Mouse (Mus musculus): ENCODE data around the gene Gm45808. TPM values are rescaled to one million over a fixed set of nuclear protein-coding genes. Genes with fewer than 3 reads are reported as not detected.

Gene Gm45808
- polyA plus RNA-seq, 1 experiment: not detected

GRCm38 (mm10) chr7:45498427-45498826, 11.8 kb upstream of the Gm45808 start:
- TF ChIP-seq CEBPB (IDR thresholded peaks at IDR 0.05; ENCODE audit: low read depth): no peak
- no peak for TF ChIP-seq USF1 (IDR thresholded peaks at IDR 0.05; ENCODE audit: low read depth)

GRCm38 (mm10) chr7:45494548-45494947, 7.9 kb upstream of the Gm45808 start:
- Histone ChIP-seq H3K36me3 (ENCODE audit: control insufficient read depth, insufficient read depth) (no peaks in the 10 kb centered on the region), H3K4me3 (ENCODE audit: insufficient read depth, poor library complexity, severe bottlenecking) (no peak overlapping the region), H3K79me2 (ENCODE audit: control insufficient read depth, insufficient read depth) (no peaks in the 10 kb centered on the region), H3K27me3 (ENCODE audit: control insufficient read depth, insufficient read depth, insufficient read length) (no peaks in the 10 kb centered on the region), H3K79me3 (ENCODE audit: low read depth) (no peaks in the 10 kb centered on the region), H3ac (ENCODE audit: control insufficient read depth, insufficient read length, low read depth) (no peak overlapping the region)
- no peak for TF ChIP-seq MAX (IDR thresholded peaks at IDR 0.05)
- no peak for TF ChIP-seq MYOD1 (IDR thresholded peaks at IDR 0.05; ENCODE audit: control insufficient read depth, insufficient read length, low read depth)
- TF ChIP-seq CTCF (IDR thresholded peaks at IDR 0.05; ENCODE audit: control insufficient read depth, insufficient read depth, insufficient read length): no peak
- no peak for TF ChIP-seq USF1 (IDR thresholded peaks at IDR 0.05; ENCODE audit: low read depth)
- TF ChIP-seq MYOG (IDR thresholded peaks at IDR 0.05; ENCODE audit: control insufficient read depth, extremely low read depth, insufficient read length): no peak
- TF ChIP-seq CEBPB (IDR thresholded peaks at IDR 0.05; ENCODE audit: low read depth): no peak
- no peak for TF ChIP-seq FOSL1 (IDR thresholded peaks at IDR 0.05; ENCODE audit: insufficient read depth, low read length, poor library complexity, severe bottlenecking)

More at GRCm38 (mm10) chr7:45498427-45498826, 11.8 kb upstream of the Gm45808 start:
- Histone ChIP-seq H3K79me2 (ENCODE audit: control insufficient read depth, insufficient read depth) (no peaks in the 10 kb centered on the region), H3K79me3 (ENCODE audit: low read depth) (no peaks in the 10 kb centered on the region), H3K27me3 (ENCODE audit: control insufficient read depth, insufficient read depth, insufficient read length) (no peaks in the 10 kb centered on the region), H3K4me3 (ENCODE audit: insufficient read depth, poor library complexity, severe bottlenecking) (no peak overlapping the region), H3ac (ENCODE audit: control insufficient read depth, insufficient read length, low read depth) (no peak overlapping the region), H3K36me3 (ENCODE audit: control insufficient read depth, insufficient read depth) (no peaks in the 10 kb centered on the region)

GRCm38 (mm10) chr7:45492951-45493350, 6.3 kb upstream of the Gm45808 start:
- Histone ChIP-seq H3K27me3 (ENCODE audit: control insufficient read depth, insufficient read depth, insufficient read length) (no peaks in the 10 kb centered on the region), H3K79me2 (ENCODE audit: control insufficient read depth, insufficient read depth) (no peaks in the 10 kb centered on the region), H3K36me3 (ENCODE audit: control insufficient read depth, insufficient read depth) (no peaks in the 10 kb centered on the region), H3K79me3 (ENCODE audit: low read depth) (no peaks in the 10 kb centered on the region), H3ac (ENCODE audit: control insufficient read depth, insufficient read length, low read depth) (no peak overlapping the region), H3K4me3 (ENCODE audit: insufficient read depth, poor library complexity, severe bottlenecking) (no peak overlapping the region)
- TF ChIP-seq MYOD1 (IDR thresholded peaks at IDR 0.05; ENCODE audit: control insufficient read depth, insufficient read length, low read depth): no peak
- no peak for TF ChIP-seq CEBPB (IDR thresholded peaks at IDR 0.05; ENCODE audit: low read depth)
- no peak for TF ChIP-seq USF1 (IDR thresholded peaks at IDR 0.05; ENCODE audit: low read depth)

GRCm38 (mm10) chr7:45492225-45492844, 5.7 kb upstream of the Gm45808 start:
- Histone ChIP-seq H3K27me3 (ENCODE audit: control insufficient read depth, insufficient read depth, insufficient read length) (no peaks in the 10 kb centered on the region), H3K79me3 (ENCODE audit: low read depth) (no peaks in the 10 kb centered on the region), H3ac (ENCODE audit: control insufficient read depth, insufficient read length, low read depth) (no peak overlapping the region), H3K36me3 (ENCODE audit: control insufficient read depth, insufficient read depth) (no peaks in the 10 kb centered on the region), H3K79me2 (ENCODE audit: control insufficient read depth, insufficient read depth) (no peaks in the 10 kb centered on the region), H3K4me3 (ENCODE audit: insufficient read depth, poor library complexity, severe bottlenecking) (no peak overlapping the region)
- TF ChIP-seq FOSL1 (IDR thresholded peaks at IDR 0.05; ENCODE audit: insufficient read depth, low read length, poor library complexity, severe bottlenecking) (no peak), MYOD1 (IDR thresholded peaks at IDR 0.05; ENCODE audit: control insufficient read depth, insufficient read length, low read depth) (no peak), CEBPB (IDR thresholded peaks at IDR 0.05; ENCODE audit: low read depth) (no peak), MAX (IDR thresholded peaks at IDR 0.05) (no peak), CTCF (IDR thresholded peaks at IDR 0.05; ENCODE audit: control insufficient read depth, insufficient read depth, insufficient read length) (no peak), MYOG (IDR thresholded peaks at IDR 0.05; ENCODE audit: control insufficient read depth, extremely low read depth, insufficient read length) (no peak), USF1 (IDR thresholded peaks at IDR 0.05; ENCODE audit: low read depth) (no peak)

GRCm38 (mm10) chr7:45491264-45491663, 4.7 kb upstream of the Gm45808 start:
- Histone ChIP-seq H3K4me3 (ENCODE audit: insufficient read depth, poor library complexity, severe bottlenecking) (no peak overlapping the region), H3ac (ENCODE audit: control insufficient read depth, insufficient read length, low read depth) (no peak overlapping the region), H3K79me3 (ENCODE audit: low read depth) (no peaks in the 10 kb centered on the region), H3K36me3 (ENCODE audit: control insufficient read depth, insufficient read depth) (no peaks in the 10 kb centered on the region), H3K79me2 (ENCODE audit: control insufficient read depth, insufficient read depth) (no peaks in the 10 kb centered on the region), H3K27me3 (ENCODE audit: control insufficient read depth, insufficient read depth, insufficient read length) (no peaks in the 10 kb centered on the region)
- TF ChIP-seq MYOD1 (IDR thresholded peaks at IDR 0.05; ENCODE audit: control insufficient read depth, insufficient read length, low read depth): no peak
- TF ChIP-seq CTCF (IDR thresholded peaks at IDR 0.05; ENCODE audit: control insufficient read depth, insufficient read depth, insufficient read length): no peak
- no peak for TF ChIP-seq FOSL1 (IDR thresholded peaks at IDR 0.05; ENCODE audit: insufficient read depth, low read length, poor library complexity, severe bottlenecking)
- no peak for TF ChIP-seq CEBPB (IDR thresholded peaks at IDR 0.05; ENCODE audit: low read depth)
- TF ChIP-seq USF1 (IDR thresholded peaks at IDR 0.05; ENCODE audit: low read depth): no peak
- no peak for TF ChIP-seq MYOG (IDR thresholded peaks at IDR 0.05; ENCODE audit: control insufficient read depth, extremely low read depth, insufficient read length)
- TF ChIP-seq MAX (IDR thresholded peaks at IDR 0.05): no peak

- Histone ChIP-seq H3K27me3 (ENCODE audit: control insufficient read depth, insufficient read depth, insufficient read length) (no peaks in the 10 kb centered on the region), H3K79me2 (ENCODE audit: control insufficient read depth, insufficient read depth) (no peaks in the 10 kb centered on the region), H3K36me3 (ENCODE audit: control insufficient read depth, insufficient read depth) (no peaks in the 10 kb centered on the region)
These were observed 4.2 kb upstream of the Gm45808 start for GRCm38 (mm10) chr7:45490822-45491221.

More at GRCm38 (mm10) chr7:45490822-45491221, 4.2 kb upstream of the Gm45808 start:
- Histone ChIP-seq H3ac (ENCODE audit: control insufficient read depth, insufficient read length, low read depth) (no peak overlapping the region), H3K79me3 (ENCODE audit: low read depth) (no peaks in the 10 kb centered on the region), H3K4me3 (ENCODE audit: insufficient read depth, poor library complexity, severe bottlenecking) (no peak overlapping the region)
- TF ChIP-seq CTCF (IDR thresholded peaks at IDR 0.05; ENCODE audit: control insufficient read depth, insufficient read depth, insufficient read length): no peak
- no peak for TF ChIP-seq MAX (IDR thresholded peaks at IDR 0.05)
- no peak for TF ChIP-seq FOSL1 (IDR thresholded peaks at IDR 0.05; ENCODE audit: insufficient read depth, low read length, poor library complexity, severe bottlenecking)
- TF ChIP-seq CEBPB (IDR thresholded peaks at IDR 0.05; ENCODE audit: low read depth): no peak
- no peak for TF ChIP-seq MYOG (IDR thresholded peaks at IDR 0.05; ENCODE audit: control insufficient read depth, extremely low read depth, insufficient read length)
- TF ChIP-seq USF1 (IDR thresholded peaks at IDR 0.05; ENCODE audit: low read depth): no peak
- TF ChIP-seq MYOD1 (IDR thresholded peaks at IDR 0.05; ENCODE audit: control insufficient read depth, insufficient read length, low read depth): no peak
